Mouse (Mus musculus): Measurements from ENCODE around the gene Rab11fip3. TPM values are rescaled to one million over a fixed set of nuclear protein-coding genes. Genes with fewer than 3 reads are reported as not detected.

Rab11fip3 gene
- total RNA-seq, 2 experiments from 2014 or later, result 97.3 to 104 TPM

DNA sequence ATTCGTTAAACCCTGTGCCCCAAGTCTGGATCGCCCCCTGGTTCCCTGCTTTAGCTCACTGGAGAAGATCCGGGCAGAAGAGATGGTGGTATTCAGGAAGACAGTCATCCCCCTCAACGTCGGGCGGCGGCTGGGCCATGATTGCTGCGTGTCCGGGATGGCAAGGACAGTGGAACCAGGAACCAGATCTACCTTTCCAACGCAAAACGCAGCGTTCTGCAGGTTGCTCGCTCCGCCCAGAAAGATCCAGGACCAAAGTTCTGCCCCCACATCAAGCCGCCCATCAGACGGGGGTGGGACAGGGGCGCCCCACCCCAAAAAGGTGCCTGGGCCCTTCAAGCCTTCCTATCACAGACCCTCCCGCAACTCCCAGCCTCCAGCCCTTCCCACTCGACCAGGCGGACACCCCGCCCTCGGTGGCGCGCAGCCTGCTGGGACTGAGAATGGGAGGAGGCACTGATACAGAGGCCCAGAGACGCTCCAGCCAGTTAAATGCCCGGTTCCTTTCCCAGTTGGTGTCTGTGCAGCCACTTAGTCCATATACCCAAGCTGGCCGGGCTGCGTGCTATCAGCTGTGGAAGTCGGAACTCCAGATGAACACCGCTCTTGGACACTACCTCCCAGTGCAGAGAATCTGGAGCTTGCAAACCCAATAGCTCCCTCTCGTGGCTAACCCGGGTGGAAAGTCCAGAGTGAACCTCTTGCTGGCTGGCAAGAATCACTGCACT lies 20.7 kb upstream of the Rab11fip3 start, which contains the start of gene Decr2:
Gene Decr2, minus strand, starts transcription at position 433 of the 728 bp plus-strand sequence.
- peak; percentile 79 to 85 for DNase-seq (ENCODE audit: extremely low spot score in 1 of 2, low spot score in 1 of 2)

- DNase-seq (ENCODE audit: extremely low spot score in 1 of 2, low spot score in 1 of 2), result no peak
Measured at GRCm38 (mm10) chr17:26087059-26087564, 17.8 kb upstream of the Rab11fip3 start.

GRCm38 (mm10) chr17:26080867-26081266 lies 11.5 kb upstream of the Rab11fip3 start:
- DNase-seq (ENCODE audit: extremely low spot score in 1 of 2, low spot score in 1 of 2), result no peak

DNA sequence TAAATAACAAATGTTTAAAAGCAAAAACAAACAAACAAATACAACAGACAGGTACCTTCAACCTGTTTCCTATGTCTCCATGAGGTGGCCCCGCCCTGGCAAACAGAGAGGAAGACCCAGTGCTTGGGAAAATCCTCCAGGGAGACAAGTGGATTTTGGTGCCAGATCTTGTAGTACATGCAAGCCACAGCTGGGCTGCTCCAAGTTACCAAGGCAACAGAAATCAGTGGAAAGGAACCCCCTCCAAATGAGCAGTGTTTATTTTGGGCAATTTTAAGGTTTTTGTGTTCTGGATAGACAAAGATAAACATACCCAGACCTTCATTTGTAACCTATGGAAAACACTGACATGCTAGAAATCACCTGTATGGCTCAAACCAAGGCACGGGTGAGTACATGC lies 9.5 kb upstream of the Rab11fip3 start:
- no peak for DNase-seq (ENCODE audit: extremely low spot score in 1 of 2, low spot score in 1 of 2)

DNA sequence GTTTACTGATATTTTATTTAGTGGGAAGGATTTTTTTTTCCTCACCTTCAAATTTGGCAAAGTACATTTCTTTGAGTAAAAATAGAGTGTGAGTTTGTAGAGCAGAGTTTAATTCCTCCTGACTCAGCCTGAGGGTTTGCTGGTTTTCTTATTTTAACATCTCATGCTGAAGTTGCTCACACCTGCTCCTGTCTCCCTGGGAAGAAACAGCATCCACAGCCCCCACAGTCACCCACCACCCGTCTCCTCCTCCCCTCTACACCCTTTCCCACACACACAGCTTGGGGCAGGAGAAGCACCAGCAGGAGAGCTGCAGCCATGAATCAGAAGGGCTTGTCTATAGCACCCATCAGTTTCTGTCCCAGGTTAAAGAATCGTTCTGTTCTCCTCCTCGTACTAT lies 5.9 kb upstream of the Rab11fip3 start:
- no peak for DNase-seq (ENCODE audit: extremely low spot score in 1 of 2, low spot score in 1 of 2)

DNA sequence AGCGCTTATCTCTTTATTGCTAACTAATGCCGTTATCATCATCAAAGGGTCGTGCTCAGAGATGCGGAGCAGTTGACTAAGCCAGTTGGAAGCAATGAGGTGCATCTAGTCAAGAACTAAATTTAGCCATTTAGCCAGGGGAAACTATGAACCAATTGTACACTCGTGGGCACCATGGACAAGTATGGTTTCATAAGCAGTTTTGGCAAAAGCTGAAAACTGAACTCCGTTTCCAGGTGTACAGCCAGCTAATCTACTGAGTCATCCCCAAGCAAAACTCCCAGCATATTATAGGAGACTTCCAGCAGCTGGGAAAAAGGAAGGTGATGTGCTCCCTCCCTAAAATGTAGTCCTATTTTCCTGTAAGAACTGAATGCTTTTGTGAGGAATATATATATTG lies 781 bp upstream of the Rab11fip3 start:
- no peak for DNase-seq (ENCODE audit: extremely low spot score in 1 of 2, low spot score in 1 of 2)

DNA sequence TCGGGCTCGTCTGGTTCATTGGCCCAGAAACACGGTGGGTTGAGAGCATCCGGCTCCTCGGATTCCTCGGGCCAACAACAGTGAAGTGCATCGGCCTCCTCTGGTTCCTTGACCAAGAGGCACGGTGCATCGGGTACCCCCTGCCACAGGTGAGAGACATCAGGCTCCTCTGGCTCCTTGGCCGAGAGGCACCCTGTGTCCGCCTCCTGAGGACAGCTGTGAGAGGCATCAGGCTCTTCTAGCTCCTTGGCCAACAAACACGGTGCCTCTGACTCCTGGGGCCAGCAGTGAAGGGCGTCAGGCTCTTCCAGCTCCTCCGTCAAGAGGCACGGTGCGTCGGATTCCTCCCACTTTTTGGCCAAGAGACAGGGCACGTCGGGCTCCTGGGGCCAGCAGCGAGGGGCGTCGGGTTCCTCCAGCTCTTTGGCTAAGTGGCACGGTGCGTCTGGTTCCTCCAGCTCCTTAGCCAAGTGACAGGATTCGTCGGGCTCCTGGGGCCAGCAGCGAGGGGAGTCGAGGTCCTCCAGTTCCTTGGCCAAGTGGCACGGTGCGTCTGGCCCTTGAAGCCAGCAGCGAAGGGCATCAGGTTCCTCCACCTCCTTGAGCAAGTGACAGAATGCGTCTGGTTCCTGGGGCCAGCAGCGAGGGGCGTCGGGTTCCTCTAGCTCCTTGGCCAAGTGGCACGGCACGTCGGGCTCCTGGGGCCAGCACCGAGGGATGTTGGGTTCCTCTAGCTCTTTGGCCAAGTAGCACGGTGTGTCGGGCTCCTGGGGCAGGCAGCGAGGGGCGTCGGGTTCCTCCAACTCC lies 1.1 kb downstream of the Rab11fip3 start:
- no peak for DNase-seq (ENCODE audit: extremely low spot score in 1 of 2, low spot score in 1 of 2)

GRCm38 (mm10) chr17:26066488-26067020 lies 2.8 kb downstream of the Rab11fip3 start:
- DNase-seq (ENCODE audit: extremely low spot score in 1 of 2, low spot score in 1 of 2), result no peak

- no peak for DNase-seq (ENCODE audit: extremely low spot score in 1 of 2, low spot score in 1 of 2)
Measured at GRCm38 (mm10) chr17:26064916-26065315, 4.4 kb downstream of the Rab11fip3 start.

GRCm38 (mm10) chr17:26057787-26058567 lies 11.4 kb downstream of the Rab11fip3 start:
- DNase-seq (ENCODE audit: extremely low spot score in 1 of 2, low spot score in 1 of 2), result no peak

DNA sequence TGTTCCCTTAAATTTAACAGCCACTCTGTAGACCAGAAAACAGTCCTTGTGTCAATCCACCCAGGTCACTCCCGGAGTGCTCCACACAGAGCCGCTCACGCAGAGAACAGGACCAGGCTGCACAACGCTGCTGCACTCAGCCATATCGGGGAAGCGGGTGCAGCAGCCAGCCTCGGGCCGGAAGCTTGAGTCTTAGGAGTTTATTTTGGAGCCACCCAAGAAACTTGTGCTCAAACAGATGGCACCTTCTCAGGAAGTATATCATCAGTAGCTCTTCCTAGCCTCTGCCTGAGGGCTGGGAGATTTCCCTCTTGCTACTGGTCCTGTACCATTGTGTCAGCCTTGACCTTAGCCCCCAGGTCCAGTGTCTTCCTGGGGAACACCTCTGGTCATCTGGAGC lies 12.1 kb downstream of the Rab11fip3 start:
- no peak for DNase-seq (ENCODE audit: extremely low spot score in 1 of 2, low spot score in 1 of 2)

- DNase-seq (ENCODE audit: extremely low spot score in 1 of 2, low spot score in 1 of 2), result no peak
Measured at GRCm38 (mm10) chr17:26055164-26055563, 14.2 kb downstream of the Rab11fip3 start.

DNA sequence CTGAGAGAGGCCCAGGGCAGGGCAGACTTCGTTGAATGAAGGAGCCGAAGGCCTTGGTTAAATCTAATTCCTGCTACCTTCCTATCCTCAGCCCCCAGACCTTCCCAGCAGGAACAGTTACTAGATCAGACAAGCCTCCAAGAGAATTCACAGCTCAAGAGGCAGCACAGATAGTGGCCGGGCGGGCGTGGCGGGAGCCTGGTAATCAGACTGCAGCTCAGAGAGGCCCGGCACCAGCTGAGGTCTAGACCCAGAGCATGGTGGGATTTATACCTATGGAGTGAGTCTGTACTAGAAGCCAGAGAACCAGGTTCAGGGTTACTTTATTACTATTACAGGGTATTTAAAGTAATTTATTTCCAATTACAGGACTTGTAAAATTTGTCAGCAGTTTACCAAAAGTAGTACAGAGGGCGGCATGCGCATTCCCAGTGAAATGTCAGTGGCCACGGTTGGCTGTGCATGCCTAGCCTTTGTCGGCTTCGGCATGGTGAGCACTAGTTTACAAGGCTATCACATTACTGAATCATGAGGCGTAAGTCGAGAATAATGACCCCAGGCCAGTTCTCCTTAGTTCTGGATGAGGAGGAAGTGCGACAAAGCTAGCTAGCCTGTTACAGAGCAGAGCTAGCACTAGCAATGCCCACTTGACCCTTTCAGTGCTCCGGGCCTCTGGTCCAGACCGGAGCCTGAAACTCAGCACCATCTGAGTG lies 15.1 kb downstream of the Rab11fip3 start:
- no peak for DNase-seq (ENCODE audit: extremely low spot score in 1 of 2, low spot score in 1 of 2)

- DNase-seq (ENCODE audit: extremely low spot score in 1 of 2, low spot score in 1 of 2), result no peak
Measured at GRCm38 (mm10) chr17:26052706-26053105, 16.6 kb downstream of the Rab11fip3 start.

DNA sequence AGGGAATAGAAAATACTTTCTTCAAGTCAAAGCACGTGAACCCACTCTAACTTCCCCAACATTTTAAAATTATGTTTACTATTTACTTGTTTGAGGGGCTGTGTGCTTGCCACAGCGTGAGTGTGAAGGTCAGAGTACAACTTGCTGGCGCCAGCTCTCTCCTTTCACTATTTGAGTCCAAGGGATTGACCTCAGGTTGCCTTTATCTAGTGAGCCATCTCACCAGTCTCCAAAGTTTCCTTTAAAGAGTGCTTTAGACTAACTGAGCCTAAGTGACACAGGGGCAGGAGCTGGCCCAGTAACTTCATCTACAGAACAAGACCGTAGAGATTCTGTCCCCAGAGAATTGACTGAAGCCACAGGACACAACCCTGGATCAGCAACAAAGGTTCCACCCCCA lies 17.3 kb downstream of the Rab11fip3 start:
- no peak for DNase-seq (ENCODE audit: extremely low spot score in 1 of 2, low spot score in 1 of 2)

DNA sequence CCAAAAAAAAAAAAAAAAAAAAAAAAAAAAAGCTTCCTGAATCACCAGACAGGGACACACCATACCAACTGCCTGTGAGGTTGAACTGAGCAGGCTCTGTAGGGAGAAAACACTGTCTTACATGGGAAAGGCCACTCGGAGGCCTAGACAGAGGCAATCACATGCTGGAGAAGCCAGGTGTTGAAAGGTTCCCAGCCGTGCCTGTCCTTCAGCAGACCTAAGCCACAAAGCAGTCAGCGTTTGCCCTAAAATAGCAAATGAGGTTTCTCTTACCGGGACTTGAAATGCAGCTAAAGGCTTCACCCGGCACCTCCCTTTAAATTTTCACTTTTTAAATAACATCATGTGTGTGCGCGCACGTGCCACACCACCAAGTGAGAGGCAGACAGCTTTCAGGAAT lies 21.2 kb downstream of the Rab11fip3 start:
- DNase-seq (ENCODE audit: extremely low spot score in 1 of 2, low spot score in 1 of 2), result no peak

- DNase-seq (ENCODE audit: extremely low spot score in 1 of 2, low spot score in 1 of 2), result no peak
Measured at GRCm38 (mm10) chr17:26046253-26046997, 22.9 kb downstream of the Rab11fip3 start.

DNA sequence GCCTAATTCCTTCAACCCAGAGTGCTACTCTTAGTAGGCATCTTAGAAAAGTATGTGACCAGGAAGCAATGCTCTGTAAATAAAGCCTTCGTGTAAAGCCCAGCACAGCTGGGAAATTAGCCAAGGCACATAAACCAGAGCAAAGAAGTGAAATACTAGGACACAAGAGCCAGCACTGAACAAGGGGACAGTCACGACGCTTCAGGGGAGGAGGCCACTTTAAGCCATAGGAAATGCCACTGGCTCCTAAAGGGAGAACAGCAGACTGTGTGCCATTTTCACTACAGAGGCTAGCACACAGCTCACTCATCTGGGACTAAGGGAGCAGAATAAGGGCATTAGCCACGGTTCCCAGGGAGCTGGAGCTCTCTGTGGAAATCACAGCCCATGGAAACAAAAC lies 24.1 kb downstream of the Rab11fip3 start:
- DNase-seq (ENCODE audit: extremely low spot score in 1 of 2, low spot score in 1 of 2), result no peak

GRCm38 (mm10) chr17:26043249-26043636 lies 26.1 kb downstream of the Rab11fip3 start:
- peak; percentile 54 to 76 for DNase-seq (ENCODE audit: extremely low spot score in 1 of 2, low spot score in 1 of 2)
